Mouse (Mus musculus): ENCODE measurements at regions not wholly inside any gene's neighbourhood (a gene's known extent, or its start where the extent isn't known, plus 50 kb on each side); places are given as distances from the start of the nearest gene placed in this dataset.

DNA sequence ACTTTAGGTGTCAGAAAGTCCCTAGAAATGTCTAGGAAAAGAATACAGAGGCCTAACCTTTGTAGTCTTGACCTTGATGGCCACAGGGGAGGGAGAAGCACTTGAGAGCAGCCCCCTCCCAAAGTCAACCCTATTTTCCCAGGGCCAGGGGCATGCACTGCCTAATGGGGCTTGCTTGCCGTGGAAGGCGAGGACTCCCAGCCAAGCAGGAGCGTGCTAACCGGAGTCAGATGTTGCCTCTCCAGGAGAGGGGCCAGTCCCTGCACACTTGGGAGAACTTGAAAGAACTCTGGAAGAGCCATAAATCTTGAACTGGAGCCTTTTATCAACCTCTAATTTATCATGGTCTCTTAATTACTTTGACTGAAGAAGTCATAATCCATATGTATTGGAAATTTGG is 712.7 kb downstream of the Vrk1 start:
- DNase-seq (ENCODE audit: low read depth, low spot score) = no peak

DNA sequence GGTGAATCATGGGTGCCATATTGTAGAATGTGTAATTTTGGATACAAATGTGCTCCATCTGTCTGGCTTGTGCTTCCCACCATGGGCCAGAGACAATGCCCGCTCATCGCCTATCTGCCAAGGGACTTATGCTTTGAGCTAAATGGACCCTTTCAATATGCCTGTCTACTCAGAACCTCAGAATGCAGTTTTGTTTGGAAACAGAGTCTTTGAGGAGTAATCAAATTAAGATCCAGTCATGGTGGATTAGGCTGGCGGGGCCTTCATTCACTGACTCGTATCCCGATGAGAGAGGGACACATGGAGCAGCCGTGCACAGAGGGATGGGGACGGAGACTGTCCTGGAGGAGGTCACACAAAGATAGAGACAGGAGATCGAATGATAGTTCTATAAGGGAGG is 716.9 kb downstream of the Vrk1 start:
- no peak for DNase-seq (ENCODE audit: low read depth, low spot score)

DNA sequence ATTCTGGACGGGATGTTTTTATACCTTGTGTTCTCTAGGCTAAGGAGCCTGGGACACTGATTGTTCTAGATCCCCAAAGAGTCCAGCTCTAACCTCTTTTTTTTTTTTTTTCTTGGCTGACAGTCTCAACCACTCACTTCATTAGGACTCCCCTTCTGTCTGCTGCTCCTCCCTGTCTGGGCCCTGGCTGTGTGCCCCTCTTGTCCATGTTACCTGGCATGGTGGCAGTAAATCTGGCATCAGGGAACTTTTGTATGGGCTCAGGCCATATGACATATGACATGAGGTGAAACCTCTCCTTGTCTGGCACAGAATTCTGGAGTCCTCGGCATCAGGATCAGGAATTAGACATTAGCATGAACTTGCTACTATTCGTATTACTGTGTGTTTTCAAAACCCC is 717.5 kb downstream of the Vrk1 start:
- no peak for DNase-seq (ENCODE audit: low read depth, low spot score)

DNA sequence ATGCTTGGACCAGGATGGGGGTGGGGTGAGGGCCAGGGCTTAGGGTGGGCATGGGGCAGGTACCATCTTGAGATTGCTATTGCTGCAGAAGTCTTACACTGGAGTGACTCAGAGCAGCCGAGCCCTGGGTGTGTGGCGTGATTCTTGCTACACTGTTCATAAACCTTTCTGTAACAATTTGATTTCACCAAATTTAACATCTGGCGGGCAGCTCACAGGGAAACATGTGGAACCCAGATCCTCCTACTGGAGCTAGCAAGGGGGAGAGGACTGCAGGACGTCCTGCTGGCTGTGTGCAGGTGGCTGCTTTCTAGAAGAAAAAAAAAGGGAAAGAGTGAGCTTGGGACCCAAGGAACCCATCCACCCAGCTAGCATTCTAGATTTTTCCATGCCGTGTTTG is 719.7 kb downstream of the Vrk1 start:
- DNase-seq (ENCODE audit: low read depth, low spot score) = no peak

DNA sequence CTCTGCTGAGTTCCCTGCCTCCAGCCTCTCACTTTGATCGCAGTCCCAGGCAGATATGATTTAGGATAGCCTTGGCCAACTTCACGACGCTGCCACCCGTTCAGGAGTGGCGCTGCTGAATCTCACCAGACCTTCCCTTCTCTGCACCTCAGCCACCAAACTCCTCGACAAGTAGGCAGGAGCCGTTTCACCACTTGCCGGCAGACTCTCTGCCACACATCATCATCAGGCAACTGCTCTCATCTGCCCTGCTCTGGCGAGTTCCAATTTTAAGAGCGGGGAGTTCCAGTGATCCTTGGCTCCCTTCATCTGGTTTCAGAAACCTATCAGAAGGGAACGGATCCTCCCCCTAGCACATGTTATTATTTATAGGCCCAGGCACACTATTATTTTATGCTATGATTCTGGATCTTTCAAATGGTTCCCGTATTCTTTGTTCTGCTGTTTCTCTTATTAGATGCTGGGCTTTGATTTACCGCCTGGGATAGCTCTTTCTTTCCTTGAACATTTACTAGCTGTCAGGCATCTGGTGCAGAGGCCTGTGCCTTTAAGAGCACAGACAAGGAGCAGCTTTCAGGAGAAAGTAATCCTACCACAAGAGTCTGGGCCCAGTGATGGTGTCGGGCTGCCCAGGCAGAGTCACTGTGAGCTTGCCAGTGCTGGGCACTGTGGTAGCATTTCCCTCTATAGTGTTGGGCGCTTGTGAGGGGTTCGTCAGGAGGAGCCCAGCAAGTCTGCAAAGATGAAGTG is 722.3 kb downstream of the Vrk1 start:
- no peak for DNase-seq (ENCODE audit: low read depth, low spot score)

DNA sequence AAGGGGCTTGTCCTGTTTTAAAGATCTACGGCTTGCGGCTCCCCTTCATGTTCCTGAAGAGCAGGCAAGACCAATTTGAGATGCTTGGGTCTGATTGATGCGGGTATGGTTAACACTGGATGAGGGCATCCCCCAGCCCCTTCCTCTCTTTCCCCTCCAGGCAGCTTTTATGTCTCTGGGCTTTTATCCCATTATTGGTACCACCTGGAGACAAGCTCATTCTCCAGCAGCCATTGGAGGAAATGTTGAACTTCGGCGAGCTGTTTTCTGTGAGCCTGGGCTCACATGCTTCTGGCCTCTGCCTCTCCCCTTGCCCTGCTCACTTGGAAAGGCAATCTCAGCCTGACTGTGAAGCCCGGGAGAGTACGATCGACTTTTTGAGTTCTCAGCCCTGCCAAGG is 738.7 kb downstream of the Vrk1 start:
- no peak for DNase-seq (ENCODE audit: low read depth, low spot score)

DNA sequence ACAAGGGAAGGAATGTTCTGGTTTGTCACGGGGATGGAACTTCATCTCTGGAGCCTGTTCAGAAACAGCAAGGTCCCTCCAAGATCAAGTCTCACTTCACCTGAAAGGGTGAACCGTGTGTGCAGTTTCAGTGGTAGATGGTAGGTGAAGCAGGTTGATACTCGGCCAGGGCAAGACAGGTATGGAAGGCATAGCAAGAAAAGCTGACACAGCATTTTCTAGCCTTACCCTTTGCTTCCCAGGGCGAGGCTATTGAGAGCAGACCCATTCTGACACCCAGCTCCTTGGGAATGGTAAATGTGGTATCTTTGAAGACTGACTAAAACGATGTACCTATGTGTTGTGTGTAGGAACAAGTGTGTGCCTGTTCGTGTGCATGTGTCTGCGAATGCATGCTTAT is 724.9 kb upstream of the 3110018I06Rik start:
- no peak for DNase-seq (ENCODE audit: low read depth, low spot score)

DNA sequence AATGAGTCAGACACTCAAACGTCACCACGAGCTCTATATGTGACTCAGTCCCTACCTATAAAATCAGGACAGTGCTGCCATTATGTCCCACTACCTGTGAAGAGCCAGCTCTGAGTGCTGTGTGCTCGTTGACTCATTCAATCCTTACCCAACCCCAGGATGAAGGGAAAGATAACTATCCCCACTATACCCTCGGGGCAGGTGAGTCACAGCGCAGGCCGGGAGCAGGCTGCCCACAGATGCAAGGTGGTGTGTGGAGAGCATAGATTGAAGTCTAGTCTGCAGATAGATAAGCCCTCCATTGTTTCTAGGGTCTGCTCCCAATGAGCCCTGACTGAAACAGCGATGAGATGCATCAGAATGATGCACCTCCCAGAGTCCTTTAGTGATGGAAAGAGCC is 723.9 kb upstream of the 3110018I06Rik start:
- DNase-seq (ENCODE audit: low read depth, low spot score) = no peak

DNA sequence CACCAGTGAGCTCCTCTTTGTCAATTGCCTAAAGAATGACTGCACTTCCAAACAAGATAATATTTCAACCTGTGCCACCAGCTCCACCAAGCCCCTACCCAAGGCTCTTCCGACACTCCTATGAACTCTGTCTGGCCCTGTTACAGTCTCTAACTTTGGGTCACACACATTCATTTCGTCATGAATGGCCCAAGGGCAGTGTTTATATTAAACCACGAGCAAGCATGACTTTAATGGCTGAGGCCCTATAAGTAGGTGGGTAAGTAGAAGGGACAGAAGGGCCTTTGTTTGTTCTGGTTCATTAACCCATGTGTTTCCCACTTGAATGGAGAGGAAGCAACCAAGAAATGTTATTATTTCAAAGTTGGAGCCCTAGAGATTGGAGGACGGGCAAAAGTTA is 714.9 kb upstream of the 3110018I06Rik start:
- DNase-seq (ENCODE audit: low read depth, low spot score) = no peak

DNA sequence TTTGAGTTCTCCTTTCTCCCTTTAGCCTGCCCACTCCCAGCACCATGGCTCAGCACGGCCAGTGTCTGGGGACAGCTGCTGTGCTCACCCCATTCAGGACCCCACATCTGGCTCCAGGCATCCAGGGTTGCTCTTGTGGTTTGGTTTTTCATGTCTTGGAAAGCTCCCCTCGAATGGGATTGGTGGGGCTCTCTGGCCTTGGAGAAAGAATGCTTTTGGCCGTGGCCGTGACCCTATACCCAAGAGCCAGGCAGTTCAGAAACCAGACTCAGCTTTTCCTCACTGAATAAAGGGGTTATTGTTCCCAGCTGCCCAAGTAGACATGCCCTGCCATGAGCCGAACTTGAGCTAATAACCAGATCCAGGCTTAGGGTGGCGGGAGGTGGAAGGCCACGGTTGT is 691.8 kb upstream of the 3110018I06Rik start:
- DNase-seq (ENCODE audit: low read depth, low spot score) = no peak

DNA sequence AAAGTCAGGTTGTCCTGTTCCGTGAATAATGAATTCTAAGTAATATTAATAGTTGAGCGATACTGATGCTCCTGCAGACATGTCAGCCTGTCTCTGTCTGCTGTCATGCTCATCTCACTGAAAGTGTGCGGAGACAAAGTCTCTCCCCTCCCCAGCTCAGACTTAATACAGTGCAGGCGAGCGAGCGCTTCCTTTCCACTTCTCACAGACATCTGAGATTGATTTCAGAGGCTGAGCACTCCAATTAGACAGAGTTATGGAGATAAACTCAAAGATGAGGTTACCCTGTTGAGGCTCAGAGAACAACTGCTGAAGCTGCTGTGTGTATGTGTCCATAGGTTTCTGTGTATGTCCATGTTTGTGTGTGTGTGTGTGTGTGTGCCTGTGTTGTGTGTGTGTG is 668.7 kb upstream of the 3110018I06Rik start:
- no peak for DNase-seq (ENCODE audit: low read depth, low spot score)

DNA sequence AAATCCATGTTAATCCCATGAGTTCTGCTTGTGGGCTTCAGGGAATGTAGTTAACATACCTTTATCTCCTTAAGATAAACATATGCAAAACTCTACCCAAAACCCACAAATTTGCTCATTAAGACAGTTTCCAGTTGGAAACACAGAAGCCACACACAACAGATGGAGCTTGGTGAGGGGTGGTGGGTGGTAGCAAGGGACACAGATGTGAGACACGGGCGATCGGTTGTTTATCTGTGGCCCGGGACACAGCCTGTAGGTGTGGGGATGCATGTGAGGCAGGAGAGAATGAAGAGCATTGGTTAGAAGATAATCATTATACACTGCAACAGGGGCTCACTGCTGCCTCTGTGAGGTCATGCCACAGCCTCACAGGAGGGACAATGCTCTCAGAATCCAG is 666.1 kb upstream of the 3110018I06Rik start:
- no peak for DNase-seq (ENCODE audit: low read depth, low spot score)

DNA sequence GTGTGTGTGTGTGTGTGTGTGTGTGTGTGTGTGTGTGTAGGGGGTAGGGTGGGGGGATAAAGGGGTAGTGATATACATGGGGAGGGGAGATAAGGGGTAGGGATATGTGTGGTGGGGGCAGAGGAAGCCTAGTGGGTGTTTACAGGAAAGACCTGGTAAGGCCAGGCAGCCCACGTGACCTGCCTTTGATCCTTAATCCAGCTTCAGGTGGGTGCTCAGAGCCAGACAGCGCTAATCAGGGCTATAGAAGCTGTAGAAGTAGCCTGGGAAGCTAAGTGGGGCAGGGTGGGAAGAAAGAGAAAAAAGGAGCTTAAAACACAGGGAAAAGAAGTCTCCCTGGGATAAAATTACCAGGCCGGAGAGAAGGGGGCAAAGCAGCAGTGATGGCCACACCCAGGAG is 659.9 kb upstream of the 3110018I06Rik start:
- no peak for DNase-seq (ENCODE audit: low read depth, low spot score)

DNA sequence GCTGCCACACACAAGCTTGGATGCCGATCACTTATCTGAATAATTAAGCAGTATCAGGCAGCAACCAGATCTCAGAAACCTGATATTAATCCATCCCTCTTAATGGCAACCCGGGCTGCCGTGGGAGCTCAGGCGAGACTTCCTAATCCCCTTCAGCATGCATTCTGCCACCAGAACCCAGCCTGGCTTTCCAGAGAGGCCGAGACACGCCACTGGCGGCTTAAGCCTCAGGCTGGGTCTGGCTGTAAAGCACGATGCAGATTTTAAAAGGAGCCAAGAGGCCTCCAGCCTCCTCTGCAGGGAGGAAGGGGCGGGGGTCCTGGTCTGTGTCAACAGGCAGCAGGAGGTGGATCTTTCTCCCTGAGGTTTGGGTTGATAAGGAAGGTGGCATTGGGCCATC is 659.1 kb upstream of the 3110018I06Rik start:
- DNase-seq (ENCODE audit: low read depth, low spot score) = no peak

DNA sequence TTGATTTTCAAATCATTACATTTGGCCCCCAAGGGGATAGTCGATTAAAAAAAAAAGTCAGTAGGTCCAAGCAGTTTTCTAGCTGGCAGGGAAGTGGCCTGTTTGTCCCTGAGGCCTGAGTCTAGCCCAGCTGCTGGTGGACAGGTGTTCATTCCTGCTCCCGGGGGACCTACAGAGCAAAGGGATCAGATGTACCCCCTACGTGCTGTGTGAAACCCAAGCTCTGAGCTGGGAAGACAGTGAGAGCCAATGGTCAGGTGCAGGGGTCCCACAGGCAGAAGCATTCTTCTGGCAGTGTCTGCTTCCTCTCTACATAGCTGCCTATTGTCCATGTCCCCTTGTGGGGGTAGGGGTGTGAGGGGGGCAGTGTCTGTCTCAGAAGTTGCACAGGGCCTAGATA is 653.2 kb upstream of the 3110018I06Rik start:
- DNase-seq (ENCODE audit: low read depth, low spot score) = no peak

DNA sequence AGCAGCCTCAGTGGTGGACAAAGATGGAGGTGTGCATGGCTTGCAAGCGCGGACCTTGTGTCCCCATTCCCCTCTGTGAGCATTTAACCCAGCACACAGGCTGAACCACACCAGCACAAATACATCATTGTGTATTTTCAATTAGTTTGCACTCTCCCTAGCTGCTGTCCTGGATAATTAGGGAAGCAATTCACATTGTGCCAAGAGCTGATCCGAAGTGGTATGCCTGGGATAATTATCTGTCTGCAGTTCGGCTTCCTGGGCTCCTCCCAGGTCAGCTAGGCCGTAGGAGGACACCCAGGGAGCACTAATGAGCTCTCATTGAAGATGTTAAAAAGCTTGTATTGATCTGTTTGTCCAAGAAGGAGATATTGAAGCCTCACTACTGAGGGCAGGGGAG is 648.8 kb upstream of the 3110018I06Rik start:
- DNase-seq (ENCODE audit: low read depth, low spot score) = no peak

DNA sequence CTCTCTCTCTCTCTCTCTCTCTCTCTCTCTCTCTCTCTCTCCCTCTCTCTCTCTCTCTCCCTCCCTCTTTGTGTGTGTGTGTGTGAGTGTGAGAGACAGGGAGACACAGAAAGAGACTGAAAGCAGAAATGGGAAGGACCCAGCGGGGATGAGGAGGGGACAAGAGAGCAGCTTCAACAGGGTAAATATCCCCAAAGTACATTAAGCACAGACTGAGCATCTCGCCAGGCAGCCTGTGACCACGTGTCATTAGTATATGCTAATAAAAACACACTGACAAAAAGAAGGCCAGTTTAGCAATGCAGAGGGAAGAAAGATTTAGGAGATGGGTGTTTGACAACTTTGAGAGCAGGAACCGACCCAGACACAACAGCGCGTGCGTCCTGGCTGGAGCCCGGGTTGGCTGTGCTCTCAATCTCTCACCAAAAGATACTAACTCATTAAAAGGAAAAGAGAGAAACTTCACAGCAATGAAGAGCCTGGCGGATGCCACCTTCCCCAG is 648.2 kb upstream of the 3110018I06Rik start:
- DNase-seq (ENCODE audit: low read depth, low spot score) = no peak

DNA sequence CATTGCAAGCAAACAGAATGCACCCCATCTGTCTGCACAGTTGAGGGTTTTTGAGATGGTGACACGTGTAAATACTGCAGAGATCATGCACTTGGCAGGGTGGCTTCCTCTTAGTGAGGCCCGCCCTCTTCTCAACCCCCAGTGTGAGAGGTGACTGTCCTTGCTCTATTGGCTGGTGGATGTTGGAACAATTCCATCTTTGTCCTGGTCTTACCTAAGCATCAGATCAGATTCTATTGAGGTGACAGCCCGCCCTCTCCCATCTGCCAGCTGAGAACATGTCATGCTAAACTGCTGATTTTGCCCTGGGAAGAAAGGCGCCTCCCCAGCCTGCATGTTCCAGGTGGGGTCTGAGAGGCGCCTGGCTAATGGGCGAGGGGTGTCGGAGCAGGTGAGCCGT is 646.4 kb upstream of the 3110018I06Rik start:
- DNase-seq (ENCODE audit: low read depth, low spot score) = no peak

DNA sequence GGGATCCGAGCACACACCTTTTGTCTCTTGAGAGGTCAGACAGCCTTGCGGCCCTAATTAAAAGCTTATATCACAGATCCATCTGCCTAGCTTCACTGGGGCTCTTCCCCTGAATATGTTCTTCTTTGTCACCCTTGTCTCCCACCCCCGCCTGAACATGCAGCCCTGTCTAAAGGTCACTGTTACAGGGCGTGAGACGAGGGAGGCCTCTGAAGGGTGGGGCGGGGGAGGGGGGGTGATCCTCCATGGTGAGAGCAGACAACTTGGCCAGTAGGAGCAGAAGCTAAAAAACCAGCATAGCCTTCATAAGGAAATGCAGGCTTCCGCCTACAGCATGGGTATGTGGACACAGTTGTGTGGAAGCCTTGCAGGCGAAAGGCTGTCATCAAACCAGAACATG is 646.0 kb upstream of the 3110018I06Rik start:
- DNase-seq (ENCODE audit: low read depth, low spot score) = no peak

DNA sequence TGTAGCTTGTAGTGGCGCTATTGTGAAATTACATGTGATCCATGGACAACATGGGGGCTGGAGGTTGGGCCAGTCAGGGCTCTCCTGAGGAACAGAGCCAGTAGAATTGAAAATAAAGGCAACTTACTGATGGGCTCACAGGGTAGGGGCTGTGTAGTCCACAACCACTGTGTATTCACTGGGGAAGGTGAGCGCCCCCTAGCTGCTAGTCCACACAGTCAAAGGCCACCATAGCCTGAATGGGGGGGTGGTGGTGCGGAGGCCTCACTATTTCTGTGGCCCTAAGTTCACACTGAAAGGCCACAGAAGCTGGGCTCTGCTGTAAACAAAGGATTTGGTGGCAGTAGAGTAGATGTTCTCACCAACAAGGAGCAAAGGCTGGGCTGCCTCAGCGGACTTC is 636.8 kb upstream of the 3110018I06Rik start:
- peak; percentile 11 for DNase-seq (ENCODE audit: low read depth, low spot score)

DNA sequence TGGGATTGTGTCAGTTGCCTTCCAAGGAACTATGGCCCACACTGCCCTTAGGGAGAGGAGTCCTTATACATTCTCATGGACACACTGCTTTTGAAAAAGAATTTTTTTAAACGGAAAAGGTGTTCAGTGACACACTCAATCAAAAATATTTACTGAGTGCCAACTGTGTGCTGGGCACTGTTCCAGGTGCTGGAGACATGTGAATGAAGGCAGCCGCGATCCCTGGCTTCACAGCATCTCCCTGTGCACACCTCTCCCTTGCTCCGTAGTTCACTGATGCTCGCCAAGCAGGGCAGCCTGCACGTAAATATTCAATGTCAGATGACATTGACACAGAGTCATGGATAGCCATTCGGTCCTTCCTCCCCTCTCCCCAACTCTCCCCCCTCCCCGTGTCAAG is 635.7 kb upstream of the 3110018I06Rik start:
- DNase-seq (ENCODE audit: low read depth, low spot score) = no peak

DNA sequence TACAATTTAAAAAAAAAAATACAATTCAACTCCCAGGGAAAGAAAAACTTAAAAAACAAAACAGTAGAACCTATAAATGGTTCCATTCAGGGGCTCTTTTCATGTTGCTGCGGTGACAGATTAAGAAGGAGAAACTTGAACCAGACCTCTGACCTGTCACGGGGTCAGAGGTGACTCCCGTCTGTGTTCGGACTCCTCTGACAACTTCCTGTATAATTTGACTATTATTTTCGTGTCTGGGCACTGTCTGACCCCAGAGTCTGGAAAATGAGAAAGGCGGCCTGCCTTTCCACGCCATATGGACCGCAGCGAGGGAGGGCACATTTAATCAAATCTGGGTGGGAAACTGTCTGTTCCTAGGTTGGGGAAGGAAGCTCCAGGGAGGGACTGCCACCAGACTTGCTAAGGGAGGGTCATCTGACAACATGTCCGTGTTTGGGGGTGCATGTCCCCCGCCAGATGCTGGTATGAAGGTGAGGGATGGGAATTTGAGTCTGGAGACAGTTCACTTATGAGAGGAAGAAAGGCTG is 634.7 kb upstream of the 3110018I06Rik start:
- DNase-seq (ENCODE audit: low read depth, low spot score) = no peak

DNA sequence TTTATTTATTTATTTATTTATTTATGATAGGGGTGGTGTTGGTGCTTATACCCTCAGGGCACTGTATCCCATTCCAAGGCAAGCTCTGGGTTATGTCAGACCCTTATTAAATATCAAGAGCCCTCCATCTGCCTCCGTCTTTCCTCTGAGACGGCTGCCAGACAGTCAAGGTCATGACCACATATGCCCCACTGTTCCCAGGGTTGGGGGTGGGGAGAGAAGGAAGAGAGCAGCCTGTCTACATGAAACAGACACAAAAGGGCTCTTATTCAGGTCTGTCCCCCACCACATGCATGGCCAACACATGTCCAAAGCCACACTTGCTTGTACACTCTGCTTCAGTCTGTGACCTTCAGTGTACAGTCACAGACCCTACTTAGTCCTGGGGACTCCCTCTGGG is 632.9 kb upstream of the 3110018I06Rik start:
- no peak for DNase-seq (ENCODE audit: low read depth, low spot score)

DNA sequence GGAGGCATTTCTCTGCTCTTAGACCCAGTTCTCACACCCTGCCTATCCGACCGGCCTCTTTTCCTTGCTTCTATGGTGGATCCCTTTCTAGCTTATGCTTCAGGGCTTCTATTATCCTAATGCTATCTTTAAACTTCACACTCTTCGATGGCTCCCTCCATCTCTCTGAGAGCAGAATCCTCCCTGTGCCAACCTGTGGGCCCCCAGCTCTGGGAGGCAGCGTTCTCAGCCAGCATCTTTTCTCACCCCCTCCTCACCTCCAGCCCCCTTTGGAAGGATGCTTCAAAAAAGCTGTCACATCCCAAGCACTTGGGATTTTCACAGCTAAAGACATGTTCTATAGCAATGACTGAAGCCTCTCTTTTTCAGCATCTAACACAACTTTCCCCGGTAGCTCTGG is 626.8 kb upstream of the 3110018I06Rik start:
- DNase-seq (ENCODE audit: low read depth, low spot score) = no peak
